Mouse (Mus musculus) intestine, postnatal 0 days (tissue): ENCODE results near the gene Trmt10a. TPM values are rescaled to one million over a fixed set of nuclear protein-coding genes. Genes with fewer than 3 reads are reported as not detected.
A peak's percentile ranks its signal among the peaks of the same experiment; 100 is the strongest.

ENCODE experiments used
- ATAC-seq: fragments of 200-750 bp; cut with Nextera tagmentation; 2 replicates; pipeline ENCODE4 v1.8.0; 2017; ENCODE audit warnings: mild to moderate bottlenecking, moderate TSS enrichment, moderate library complexity
- H3K27ac ChIP-seq: fragments of 300-500 bp; sonication (generic); 2 replicates; pipeline ENCODE4 v1.5.1; 2014; ENCODE audit warnings: mild to moderate bottlenecking, low read depth, low read length, moderate library complexity
- H3K27me3 ChIP-seq: fragments of 300-500 bp; sonication (generic); replicated peaks from 2 replicates; pipeline ENCODE4 v1.6.1; 2014; ENCODE audit warnings: low read length, mixed read lengths; ENCODE audit not compliant: control insufficient read depth, insufficient read depth
- H3K36me3 ChIP-seq: fragments of 300-500 bp; sonication (generic); 2 replicates; pipeline ENCODE4 v1.6.1; 2014; ENCODE audit warnings: mild to moderate bottlenecking, moderate library complexity; ENCODE audit not compliant: control insufficient read depth, insufficient read depth
- H3K4me1 ChIP-seq: fragments of 300-500 bp; sonication (generic); replicated peaks from 2 replicates; pipeline ENCODE4 v1.6.1; 2014; ENCODE audit warnings: antibody characterized with exemption, low read length, mixed read lengths; ENCODE audit not compliant: control insufficient read depth, insufficient read depth
- H3K4me2 ChIP-seq: fragments of 300-500 bp; sonication (generic); replicated peaks from 2 replicates; pipeline ENCODE4 v1.6.1; 2014; ENCODE audit warnings: low read depth, mild to moderate bottlenecking, moderate library complexity
- H3K4me3 ChIP-seq: fragments of 300-500 bp; sonication (generic); 2 replicates; pipeline ENCODE4 v1.5.1; 2014; ENCODE audit warnings: low read depth, low read length
- H3K9ac ChIP-seq: fragments of 300-500 bp; sonication (generic); 2 replicates; pipeline ENCODE4 v1.6.1; 2014; ENCODE audit warnings: mild to moderate bottlenecking, low read depth, low read length
- H3K9me3 ChIP-seq: fragments of 300-500 bp; sonication (generic); 2 replicates; pipeline ENCODE4 v1.6.1; 2016; ENCODE audit warnings: mixed run types; ENCODE audit not compliant: control insufficient read depth
- CTCF ChIP-seq: sonication (generic); IDR thresholded peaks from 2 replicates; pipeline ENCODE4 v1.5.1; 2016; ENCODE audit warnings: low read depth, mild to moderate bottlenecking, control low read depth, antibody characterized with exemption, moderate library complexity
- WGBS: fragments of 180-500 bp; shearing (Covaris S2); extraction: QIAGEN DNeasy Blood & Tissue Kit; methylation state at CpG from one replicate; pipeline ENCODE4 v1.1.7; 2014; 5-methylcytosine and 5-hydroxymethylcytosine counted together
- polyA plus RNA-seq: library from polyadenylated mRNA; unstranded; fragments of >200 nt; fragmentation: Nextera tagmentation; extraction: Ambion mirVana; gene quantifications from 2 replicates; pipeline ENCODE4 v1.2.1, GENCODE M21; 2015

The Trmt10a gene
- polyA plus RNA-seq, 1 experiment from 2014 or later = 4.3 TPM

GRCm38 (mm10) chr3:138103690-138104089 lies 39.6 kb upstream of the Trmt10a start:
- WGBS = 91% methylated on average over 4 of the region's 4 CpGs
- Histone ChIP-seq H3K27me3 (no peaks in the 10 kb centered on the region), H3K4me2 (no peak overlapping the region), H3K36me3 (peaks cover 68% of the 10 kb centered on the region), H3K4me1 (no peaks in the 10 kb centered on the region), H3K9me3 (no peaks in the 10 kb centered on the region), H3K9ac (no peak overlapping the region), H3K27ac (no peak overlapping the region), H3K4me3 (no peak overlapping the region)
- no peak for ATAC-seq
- TF ChIP-seq CTCF = no peak

GRCm38 (mm10) chr3:138105056-138105455 lies 38.2 kb upstream of the Trmt10a start:
- TF ChIP-seq CTCF = no peak
- Histone ChIP-seq H3K4me3 (no peak overlapping the region), H3K27me3 (no peaks in the 10 kb centered on the region), H3K4me1 (no peaks in the 10 kb centered on the region), H3K9ac (no peak overlapping the region), H3K4me2 (no peak overlapping the region), H3K9me3 (no peaks in the 10 kb centered on the region), H3K36me3 (peaks cover 66% of the 10 kb centered on the region), H3K27ac (no peak overlapping the region)
- ATAC-seq = no peak
- WGBS = 76% methylated on average over 5 of the region's 5 CpGs

GRCm38 (mm10) chr3:138106887-138107286 lies 36.4 kb upstream of the Trmt10a start:
- Histone ChIP-seq H3K27me3 (no peaks in the 10 kb centered on the region), H3K4me1 (no peaks in the 10 kb centered on the region), H3K9me3 (no peaks in the 10 kb centered on the region), H3K36me3 (peaks cover 79% of the 10 kb centered on the region), H3K4me3 (no peak overlapping the region), H3K4me2 (no peak overlapping the region), H3K9ac (no peak overlapping the region), H3K27ac (no peak overlapping the region)
- no peak for TF ChIP-seq CTCF
- ATAC-seq = no peak
- WGBS = 92% methylated on average over 10 of the region's 10 CpGs

- H3K4me3 ChIP-seq = no peak overlapping the region
- no peaks in the 10 kb centered on the region for H3K27me3 ChIP-seq
- no peak overlapping the region for H3K27ac ChIP-seq
- no peak overlapping the region for H3K9ac ChIP-seq
- H3K4me2 ChIP-seq = no peak overlapping the region
- TF ChIP-seq CTCF = no peak
- peaks cover 75% of the 10 kb centered on the region for H3K36me3 ChIP-seq
- no peaks in the 10 kb centered on the region for H3K9me3 ChIP-seq
- H3K4me1 ChIP-seq = no peaks in the 10 kb centered on the region
- peak; percentile 41 for ATAC-seq
- 91% methylated on average over 19 of the region's 19 CpGs for WGBS
These were observed 32.1 kb upstream of the Trmt10a start for GRCm38 (mm10) chr3:138110910-138111782.

GRCm38 (mm10) chr3:138114106-138114505 lies 29.1 kb upstream of the Trmt10a start:
- H3K4me3 ChIP-seq = no peak overlapping the region
- no peak overlapping the region for H3K9ac ChIP-seq
- WGBS = 86% methylated on average over 17 of the region's 17 CpGs
- no peak for ATAC-seq
- no peaks in the 10 kb centered on the region for H3K27me3 ChIP-seq
- TF ChIP-seq CTCF = no peak
- no peaks in the 10 kb centered on the region; the same call in 1 of the 2 replicates for H3K4me1 ChIP-seq
- H3K36me3 ChIP-seq = peaks cover 60% of the 10 kb centered on the region
- H3K27ac ChIP-seq = no peak overlapping the region
- no peaks in the 10 kb centered on the region for H3K9me3 ChIP-seq
- H3K4me2 ChIP-seq = no peak overlapping the region

GRCm38 (mm10) chr3:138116871-138117270 lies 26.4 kb upstream of the Trmt10a start:
- 78% methylated on average over 4 of the region's 4 CpGs for WGBS
- no peak for ATAC-seq

More at GRCm38 (mm10) chr3:138116871-138117270, 26.4 kb upstream of the Trmt10a start:
- H3K27me3 ChIP-seq = no peaks in the 10 kb centered on the region
- no peaks in the 10 kb centered on the region for H3K9me3 ChIP-seq
- H3K27ac ChIP-seq = no peak overlapping the region
- H3K4me1 ChIP-seq = no peaks in the 10 kb centered on the region; the same call in 1 of the 2 replicates
- H3K4me3 ChIP-seq = no peak overlapping the region
- H3K36me3 ChIP-seq = peaks cover 43% of the 10 kb centered on the region
- no peak for TF ChIP-seq CTCF
- no peak overlapping the region for H3K9ac ChIP-seq
- H3K4me2 ChIP-seq = no peak overlapping the region
